Mouse (Mus musculus): Measurements from ENCODE around the gene Rsph6a.

DNA sequence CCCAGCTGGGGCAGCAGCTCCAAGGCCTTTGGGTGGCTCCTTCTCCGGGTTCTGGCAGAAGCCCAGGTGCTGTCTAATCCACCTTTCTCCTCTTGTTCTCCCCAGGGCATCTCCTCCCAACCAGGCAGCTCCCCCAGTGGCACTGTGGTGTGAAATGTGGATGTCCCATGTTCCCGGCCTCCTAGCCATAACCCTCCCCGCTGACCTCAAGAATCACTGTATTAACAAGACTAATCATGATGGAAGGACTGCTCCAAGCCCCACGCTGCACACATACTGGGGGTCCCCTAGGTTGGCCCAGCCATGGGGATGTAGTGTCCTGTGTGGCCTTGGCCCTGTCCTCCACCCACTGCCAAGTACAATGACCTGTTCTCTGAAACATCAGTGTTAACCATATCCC is 27.7 kb downstream of the Rsph6a start:
- TF ChIP-seq CTCF (IDR thresholded peaks at IDR 0.05; ENCODE audit: low read depth) (no peak), EP300 (optimal IDR thresholded peaks at IDR 0.05) (no peak)

All from stomach, postnatal 0 days (tissue).